Mouse (Mus musculus): ENCODE measurements around the gene Ccdc80. TPM values are rescaled to one million over a fixed set of nuclear protein-coding genes. Genes with fewer than 3 reads are reported as not detected.

The Ccdc80 gene
- not detected in 2 replicates for polyA plus RNA-seq (2012)

- TF ChIP-seq GATA1 (IDR thresholded peaks at IDR 0.05; ENCODE audit: low read length), result no peak
Measured at GRCm38 (mm10) chr16:45093137-45093731, at the start of gene Ccdc80. Gene Ccdc80, plus strand, starts transcription at chr16:45093402.

- no peak for TF ChIP-seq GATA1 (IDR thresholded peaks at IDR 0.05; ENCODE audit: low read length)
Measured at GRCm38 (mm10) chr16:45044844-45045243, 48.4 kb upstream of the Ccdc80 start.

- TF ChIP-seq GATA1 (IDR thresholded peaks at IDR 0.05; ENCODE audit: low read length), result no peak
Measured at GRCm38 (mm10) chr16:45057222-45057621, 36.0 kb upstream of the Ccdc80 start.

- TF ChIP-seq GATA1 (IDR thresholded peaks at IDR 0.05; ENCODE audit: low read length), result no peak
Measured at GRCm38 (mm10) chr16:45057922-45058321, 35.3 kb upstream of the Ccdc80 start.

- no peak for TF ChIP-seq GATA1 (IDR thresholded peaks at IDR 0.05; ENCODE audit: low read length)
Measured at GRCm38 (mm10) chr16:45061140-45061539, 32.1 kb upstream of the Ccdc80 start.

- TF ChIP-seq GATA1 (IDR thresholded peaks at IDR 0.05; ENCODE audit: low read length), result no peak
Measured at GRCm38 (mm10) chr16:45070383-45071083, 22.7 kb upstream of the Ccdc80 start.

GRCm38 (mm10) chr16:45071424-45071823, 21.8 kb upstream of the Ccdc80 start:
- TF ChIP-seq GATA1 (IDR thresholded peaks at IDR 0.05; ENCODE audit: low read length), result no peak

- TF ChIP-seq GATA1 (IDR thresholded peaks at IDR 0.05; ENCODE audit: low read length), result no peak
Measured at GRCm38 (mm10) chr16:45077517-45078080, 15.6 kb upstream of the Ccdc80 start.

- no peak for TF ChIP-seq GATA1 (IDR thresholded peaks at IDR 0.05; ENCODE audit: low read length)
Measured at GRCm38 (mm10) chr16:45079322-45079721, 13.9 kb upstream of the Ccdc80 start.

GRCm38 (mm10) chr16:45088842-45089241, 4.4 kb upstream of the Ccdc80 start:
- no peak for TF ChIP-seq GATA1 (IDR thresholded peaks at IDR 0.05; ENCODE audit: low read length)

- no peak for TF ChIP-seq GATA1 (IDR thresholded peaks at IDR 0.05; ENCODE audit: low read length)
Measured at GRCm38 (mm10) chr16:45090005-45090404, 3.2 kb upstream of the Ccdc80 start.

- no peak for TF ChIP-seq GATA1 (IDR thresholded peaks at IDR 0.05; ENCODE audit: low read length)
Measured at GRCm38 (mm10) chr16:45094136-45094756, 1.0 kb downstream of the Ccdc80 start.

GRCm38 (mm10) chr16:45095030-45095429, 1.8 kb downstream of the Ccdc80 start:
- TF ChIP-seq GATA1 (IDR thresholded peaks at IDR 0.05; ENCODE audit: low read length), result no peak

GRCm38 (mm10) chr16:45095561-45096482, 2.6 kb downstream of the Ccdc80 start:
- no peak for TF ChIP-seq GATA1 (IDR thresholded peaks at IDR 0.05; ENCODE audit: low read length)

- TF ChIP-seq GATA1 (IDR thresholded peaks at IDR 0.05; ENCODE audit: low read length), result no peak
Measured at GRCm38 (mm10) chr16:45097467-45097866, 4.3 kb downstream of the Ccdc80 start.

Data from G1E-ER4 (cell line).